Mouse (Mus musculus) CD8-positive naive resting alpha-beta T cell, adult 2 months (primary cell): ENCODE measurements at regions not wholly inside any gene's neighbourhood (a gene's known extent, or its start where the extent isn't known, plus 50 kb on each side); places are given as distances from the start of the nearest gene placed in this dataset.
"Not testable (repeated sequence)": the region's sequence is repeated elsewhere in the genome, so short reads cannot be mapped to it uniquely, and the experiment has no call there.

Experiments
- DNase-seq, 2 experiments: peaks; one replicate each; pipeline ENCODE4 v3.0.0; 2022; ENCODE audit warnings: low read depth in 2 of 2, low spot score in 2 of 2

DNA sequence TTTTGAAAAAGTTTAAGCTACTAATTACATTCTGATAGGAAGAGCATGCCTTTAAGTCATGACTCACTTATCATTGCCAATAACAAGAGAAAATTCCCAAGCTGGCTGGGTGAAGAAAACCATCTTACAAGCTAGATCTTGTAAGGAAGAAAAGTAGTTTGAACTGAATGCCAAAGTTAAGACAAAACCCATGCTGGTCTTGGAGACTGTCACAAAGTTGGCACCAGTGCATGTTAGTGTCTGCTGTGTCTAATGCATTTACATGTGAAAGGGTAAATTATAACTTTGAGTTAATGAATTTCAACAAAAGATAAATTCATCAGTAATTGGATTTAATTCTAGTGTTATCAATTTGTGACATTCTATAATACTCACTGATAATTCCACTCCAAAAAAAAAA, 533.6 kb upstream of the Fam241a start:
- no peak for DNase-seq

DNA sequence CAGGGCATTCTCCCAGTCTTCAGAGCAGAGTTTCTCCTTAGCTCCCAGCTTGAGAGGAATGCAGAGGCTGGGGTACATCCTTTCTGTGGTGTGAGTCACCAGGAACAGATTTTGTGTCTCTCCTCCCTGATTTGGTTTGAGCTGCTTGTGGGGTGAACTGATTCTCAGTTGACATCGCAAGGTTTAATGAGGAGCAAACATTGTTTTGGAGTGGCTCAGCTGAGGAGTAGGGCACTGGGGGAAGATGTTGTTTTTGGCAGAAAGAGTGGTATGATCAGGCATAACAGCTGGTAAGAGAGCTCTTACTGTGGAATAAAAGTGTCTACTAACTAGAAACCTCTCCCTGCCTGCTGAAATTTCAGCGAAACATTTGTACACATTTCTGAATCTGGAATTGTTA, 519.4 kb upstream of the Fam241a start:
- DNase-seq, result no peak

DNA sequence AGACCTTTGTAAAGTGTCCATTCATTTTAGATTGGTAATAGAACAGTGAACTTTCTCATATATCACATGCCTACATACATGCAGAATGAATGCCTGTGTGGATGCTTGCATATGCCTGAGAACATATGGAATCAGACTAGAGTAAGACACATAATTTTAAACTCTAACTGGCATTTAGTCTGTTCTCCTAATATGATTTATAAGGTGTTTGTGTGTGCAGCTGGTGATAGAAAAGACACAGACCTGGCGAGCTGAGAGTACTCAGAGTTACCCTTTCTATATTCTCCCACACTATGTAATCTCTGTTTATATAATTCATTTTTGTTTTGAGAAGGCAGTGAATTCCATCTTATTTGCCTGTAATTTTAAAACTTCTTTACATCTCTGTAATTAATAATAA, 517.4 kb upstream of the Fam241a start:
- no peak for DNase-seq

DNA sequence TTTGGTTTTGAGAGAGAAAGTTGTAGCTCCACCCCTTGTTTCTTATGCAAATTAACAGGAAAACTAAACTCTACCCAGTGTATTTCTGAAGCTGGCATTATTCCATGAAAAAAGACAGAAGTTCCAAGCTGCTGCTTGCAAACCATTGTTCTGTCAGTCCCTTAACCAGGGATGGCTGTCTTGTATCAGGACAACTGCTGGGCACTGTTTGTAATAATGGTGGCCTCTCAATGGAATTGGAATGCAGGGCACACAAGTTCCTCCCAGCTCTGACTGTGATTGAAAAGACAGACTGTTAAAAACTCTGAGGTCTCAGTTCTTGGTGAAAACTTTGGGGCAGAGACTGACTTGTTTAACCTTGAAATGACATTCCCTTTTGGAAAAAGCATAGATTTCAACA, 516.0 kb upstream of the Fam241a start:
- DNase-seq, result no peak

DNA sequence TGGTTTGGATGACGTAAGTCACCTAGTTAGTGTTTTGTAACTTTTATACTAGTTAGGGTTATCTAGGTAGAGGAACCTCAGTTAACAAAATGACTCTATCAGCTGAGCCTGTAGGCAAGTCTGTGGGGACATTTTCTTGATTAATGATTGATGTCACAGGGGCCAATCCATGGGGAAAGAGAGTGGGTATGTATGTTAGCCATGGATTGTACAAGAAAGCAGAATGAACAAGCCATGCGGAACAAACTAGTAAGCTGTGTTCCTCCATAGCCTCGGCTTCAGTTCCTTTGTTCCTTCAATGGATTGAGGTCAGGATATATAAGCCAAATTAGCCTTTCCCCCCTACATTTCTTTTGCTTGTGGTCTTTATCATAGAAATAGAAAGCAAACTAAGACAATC, 498.7 kb upstream of the Fam241a start:
- DNase-seq, result no peak

DNA sequence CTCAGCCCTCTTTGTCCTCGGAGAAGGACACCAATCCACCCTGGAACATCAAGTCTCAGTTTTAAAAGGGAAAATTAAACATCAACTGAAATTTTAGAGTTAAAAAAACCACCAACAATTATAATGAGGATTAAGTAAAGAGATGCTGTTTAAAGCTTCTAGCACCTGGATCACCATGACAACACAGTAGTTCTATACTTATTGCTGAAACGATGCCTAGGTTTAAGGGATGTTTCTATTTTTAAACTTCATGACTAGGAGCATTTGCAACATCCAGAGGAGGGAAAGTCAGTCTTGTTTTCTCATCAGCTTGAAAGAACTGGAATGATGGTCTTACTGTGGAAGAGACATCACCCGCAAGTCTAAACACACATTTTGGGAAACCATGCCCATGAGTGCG, 484.5 kb upstream of the Fam241a start:
- DNase-seq, result no peak

DNA sequence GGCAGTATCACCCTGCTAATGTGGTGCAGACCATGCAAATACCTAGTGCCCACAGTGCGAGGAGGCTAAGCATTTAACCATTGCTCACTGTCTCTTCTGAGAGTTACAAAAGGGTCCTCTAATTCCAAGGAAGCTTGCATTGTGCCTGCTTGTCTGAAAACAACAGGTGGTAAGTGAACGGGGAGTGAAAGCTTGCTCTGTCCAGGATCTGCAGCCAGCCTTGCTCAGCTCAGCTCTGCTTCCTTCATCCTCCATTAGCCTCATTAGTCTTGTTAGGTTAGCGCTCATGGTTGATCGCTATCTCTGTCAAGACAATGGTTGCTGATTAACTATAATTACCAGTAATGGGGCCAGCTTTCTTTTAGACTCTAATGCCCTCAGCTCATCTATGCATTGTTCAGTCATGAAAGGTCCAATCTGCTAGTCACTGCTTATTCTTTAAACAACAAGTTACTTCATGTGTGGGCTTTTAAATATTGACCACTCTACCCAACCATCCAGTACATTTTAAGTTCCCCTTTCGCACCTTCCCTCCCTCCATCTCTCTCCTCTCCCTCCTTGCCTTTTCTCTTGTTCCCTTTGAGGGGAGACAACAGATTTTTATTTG, 473.5 kb upstream of the Fam241a start:
- DNase-seq, result no peak

DNA sequence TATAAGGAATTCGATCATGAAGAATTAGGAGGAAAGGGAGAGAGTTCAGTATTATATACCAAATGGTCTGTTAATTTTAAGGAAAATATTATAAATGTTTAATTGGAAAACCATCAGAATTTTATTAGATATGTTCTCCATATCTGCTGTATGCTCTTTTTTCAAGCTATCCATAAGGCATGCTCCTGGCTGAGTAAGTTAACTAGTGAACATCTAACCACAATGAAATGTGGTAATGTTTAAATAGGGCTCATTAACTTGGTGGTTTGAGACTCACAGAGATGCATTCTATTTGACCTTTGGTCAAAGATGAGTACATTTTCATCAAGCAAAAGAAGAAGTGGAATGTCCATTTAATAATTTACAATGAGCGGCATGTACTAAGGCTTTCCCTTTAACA, 466.2 kb upstream of the Fam241a start:
- DNase-seq, result no peak

DNA sequence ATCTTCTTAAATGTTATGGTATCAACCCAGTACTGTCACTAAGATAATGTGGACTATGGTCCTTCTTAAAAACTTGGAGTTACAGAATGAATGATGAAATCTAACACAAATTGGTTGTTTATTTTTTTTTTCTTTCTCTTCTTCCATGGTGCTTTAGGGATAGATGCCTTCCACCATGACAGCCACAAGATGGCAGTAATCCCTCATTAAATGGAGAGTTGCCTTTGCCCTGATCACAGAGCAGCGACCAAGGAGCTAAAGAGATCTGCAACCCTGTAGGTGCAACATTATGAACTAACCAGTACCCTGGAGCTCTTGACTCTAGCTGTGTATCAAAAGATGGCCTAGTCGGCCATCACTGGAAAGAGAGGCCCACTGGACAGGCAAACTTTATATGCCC, 453.0 kb upstream of the Fam241a start:
- DNase-seq, result not testable (repeated sequence)

DNA sequence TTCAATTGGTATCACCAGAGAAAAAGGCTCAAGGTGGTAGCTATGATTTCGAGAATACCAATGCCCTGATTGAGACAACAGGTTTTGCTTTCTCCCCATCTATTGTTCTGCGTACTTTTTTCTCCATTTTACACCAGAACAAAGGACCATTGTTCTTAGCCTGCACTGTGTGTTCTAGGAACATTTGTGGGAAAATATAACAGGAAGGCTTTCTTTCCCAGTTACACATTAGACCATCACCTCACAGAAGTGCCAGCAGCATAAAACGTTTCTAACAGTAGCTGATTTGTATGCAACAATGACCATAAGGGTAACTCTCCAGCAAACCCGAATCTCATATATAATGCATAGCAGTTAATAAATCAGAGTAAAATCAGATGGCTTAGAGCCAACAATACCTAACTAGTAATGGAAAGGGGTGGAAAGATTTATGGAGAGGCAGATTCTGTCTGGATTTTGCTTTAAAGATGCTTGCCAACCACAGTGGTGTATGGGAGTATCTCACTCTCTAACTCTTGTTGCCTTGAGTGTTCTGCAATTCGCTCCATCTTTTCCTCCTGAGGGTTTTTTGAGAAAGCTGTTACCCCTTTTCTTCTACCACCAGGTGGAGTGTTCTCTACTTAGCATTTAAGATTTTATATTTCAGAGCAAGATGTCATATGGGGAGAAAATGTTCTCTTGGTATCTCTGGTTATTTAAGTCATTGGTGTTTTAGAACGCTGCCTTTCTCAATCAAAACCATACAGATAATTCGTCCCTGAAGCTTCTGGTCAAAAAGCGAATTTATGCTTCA, 451.9 kb upstream of the Fam241a start:
- DNase-seq, result no peak

DNA sequence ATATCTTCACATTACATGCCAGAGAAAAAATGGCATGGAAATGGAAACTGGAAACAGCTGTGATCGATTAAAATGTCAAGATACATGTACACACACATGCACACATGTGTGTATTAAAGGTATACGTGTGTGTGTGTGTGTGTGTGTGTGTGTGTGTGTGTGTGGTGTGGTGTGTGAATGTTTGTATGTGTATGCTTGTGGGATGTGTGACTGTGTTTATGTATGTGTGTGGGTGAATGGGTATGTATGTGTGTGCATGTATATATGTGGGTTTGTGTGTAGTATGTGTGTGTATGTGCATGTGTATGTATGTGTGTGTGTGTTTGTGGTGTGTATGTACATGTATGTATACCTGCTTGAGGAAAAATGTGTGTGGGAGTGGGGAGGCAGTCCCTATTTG, 441.4 kb upstream of the Fam241a start:
- no peak for DNase-seq

DNA sequence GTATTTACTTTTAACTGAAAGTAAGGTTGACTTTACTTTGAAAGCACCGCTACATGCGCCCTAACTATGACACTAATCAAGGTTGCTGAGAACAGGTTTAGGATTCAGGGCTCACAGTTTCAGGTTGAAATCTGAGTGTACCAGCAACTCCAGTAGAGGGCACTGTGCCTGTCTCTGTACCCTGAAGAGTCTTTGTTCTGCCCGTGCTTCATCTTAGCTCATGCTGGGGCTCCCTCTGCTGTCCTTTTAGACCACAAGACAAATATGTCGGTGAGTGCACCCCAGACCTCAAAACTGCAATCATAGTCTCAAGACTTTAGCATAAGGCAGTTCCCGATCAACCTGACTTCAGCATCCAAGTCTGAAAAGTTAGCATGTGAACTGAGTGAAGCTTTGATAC, 440.9 kb upstream of the Fam241a start:
- peak; percentile 29 to 42 for DNase-seq

DNA sequence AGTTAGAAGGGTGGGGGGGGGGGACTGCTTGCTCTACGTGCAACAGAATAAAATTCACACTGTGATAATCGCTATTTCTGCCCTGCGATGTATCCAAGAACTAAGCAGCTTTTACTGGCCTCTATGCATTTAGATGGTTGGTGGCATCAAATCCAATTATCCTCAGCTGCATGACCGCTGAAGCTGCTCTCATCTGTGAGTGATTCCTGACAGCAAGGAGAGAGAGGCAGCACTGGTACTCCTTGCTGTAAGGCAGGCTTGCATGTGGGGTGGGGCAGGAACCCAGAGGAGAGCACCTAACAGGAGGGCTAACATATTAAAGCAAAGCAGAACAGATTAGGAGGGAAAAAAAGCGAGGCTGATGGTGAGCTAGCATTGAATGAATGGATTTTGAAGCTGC, 431.6 kb upstream of the Fam241a start:
- DNase-seq, result no peak

DNA sequence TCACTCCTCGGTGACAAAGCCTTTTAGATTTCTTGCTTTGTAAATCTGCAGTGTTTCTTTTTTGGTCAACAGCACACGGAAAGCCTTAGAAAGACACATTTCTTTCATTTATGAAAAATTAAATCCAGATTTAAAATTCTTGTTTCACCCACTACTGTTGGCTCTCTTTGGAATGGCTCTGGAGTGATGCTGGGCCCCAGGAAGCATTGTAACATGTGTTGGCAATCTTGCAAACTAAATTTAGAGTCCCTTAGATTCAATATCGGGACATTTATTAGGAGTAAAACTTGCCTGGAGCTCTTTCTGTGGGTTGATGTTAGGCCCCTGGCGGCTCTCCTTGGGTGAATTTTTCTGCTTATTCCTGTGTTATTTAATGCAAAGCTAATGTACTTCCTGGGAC, 405.2 kb upstream of the Fam241a start:
- DNase-seq, result no peak

DNA sequence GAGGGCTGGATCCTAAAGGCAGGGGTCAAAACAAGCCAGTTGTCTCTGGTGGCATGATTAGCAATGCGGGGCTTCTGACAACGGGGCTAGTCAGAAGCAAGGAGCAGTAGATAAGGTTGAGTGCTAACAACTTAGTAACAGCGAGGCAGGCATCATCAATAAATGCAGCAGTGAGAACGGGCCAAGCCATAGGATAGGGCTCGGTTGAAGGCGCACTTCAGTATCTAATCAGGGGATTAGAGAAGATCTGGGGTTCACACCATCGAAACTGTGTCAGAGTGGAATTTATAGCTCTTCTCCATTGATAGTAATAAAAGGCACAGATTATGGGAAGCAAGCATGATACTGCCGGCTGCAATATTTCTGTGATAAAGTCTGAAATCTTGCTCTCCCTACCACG, 402.0 kb upstream of the Fam241a start:
- no peak for DNase-seq

DNA sequence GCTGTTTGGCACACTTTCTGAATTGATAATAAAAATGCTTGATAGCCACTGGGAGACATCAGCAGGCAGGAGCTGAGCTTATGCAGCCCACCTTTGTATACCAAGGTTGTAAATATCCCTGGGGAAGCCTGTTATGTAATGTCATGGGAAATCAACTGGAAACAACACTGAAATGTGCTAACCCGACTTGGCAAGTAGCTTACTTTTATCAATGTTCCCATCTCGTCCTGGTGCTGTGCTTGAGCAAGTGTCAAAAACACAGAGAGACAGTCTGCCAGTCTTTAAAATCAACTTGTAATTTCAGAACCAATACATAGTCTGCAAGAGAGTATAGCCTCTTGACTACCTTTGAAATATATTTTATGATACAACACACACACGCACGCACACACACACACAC, 391.7 kb upstream of the Fam241a start:
- no peak for DNase-seq

DNA sequence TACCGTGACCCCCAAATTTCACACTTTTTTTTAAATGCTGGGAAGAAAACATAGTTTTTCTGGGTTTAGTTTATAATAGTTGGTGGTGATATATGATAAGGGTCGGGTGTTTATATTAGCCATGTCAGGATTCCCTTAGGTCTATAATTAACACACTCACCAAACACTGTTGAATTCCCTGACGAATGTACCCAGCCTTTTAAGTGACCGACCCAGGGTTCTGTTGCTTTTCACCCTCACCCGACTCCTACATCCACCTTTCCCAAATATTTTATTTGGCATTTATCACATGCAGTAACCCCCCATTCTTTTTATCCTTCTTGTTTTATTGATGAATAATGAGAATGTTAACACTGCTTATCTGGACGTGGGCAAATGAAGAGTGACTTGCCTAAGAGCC, 389.1 kb upstream of the Fam241a start:
- DNase-seq, result no peak

DNA sequence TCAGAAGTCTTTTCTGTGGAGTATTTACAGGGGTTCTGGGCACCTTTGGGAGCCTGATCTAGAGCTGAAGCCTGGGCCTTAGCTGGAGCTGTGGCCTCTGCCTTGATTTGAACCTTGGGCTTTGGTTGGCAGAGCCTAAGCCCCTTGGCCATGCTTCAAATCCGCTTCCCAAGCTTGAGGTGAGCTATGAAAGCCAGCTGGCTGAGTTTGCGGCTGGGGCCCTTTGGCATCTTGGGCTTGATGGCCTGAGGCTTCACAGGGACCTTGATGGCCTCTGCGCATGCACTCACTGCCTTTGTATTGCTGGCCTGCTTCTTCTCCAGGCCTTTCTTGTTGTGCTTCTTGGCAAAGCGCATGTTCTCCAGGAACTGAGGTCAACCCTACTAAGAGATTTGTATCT, 384.5 kb upstream of the Fam241a start:
- DNase-seq, result no peak

DNA sequence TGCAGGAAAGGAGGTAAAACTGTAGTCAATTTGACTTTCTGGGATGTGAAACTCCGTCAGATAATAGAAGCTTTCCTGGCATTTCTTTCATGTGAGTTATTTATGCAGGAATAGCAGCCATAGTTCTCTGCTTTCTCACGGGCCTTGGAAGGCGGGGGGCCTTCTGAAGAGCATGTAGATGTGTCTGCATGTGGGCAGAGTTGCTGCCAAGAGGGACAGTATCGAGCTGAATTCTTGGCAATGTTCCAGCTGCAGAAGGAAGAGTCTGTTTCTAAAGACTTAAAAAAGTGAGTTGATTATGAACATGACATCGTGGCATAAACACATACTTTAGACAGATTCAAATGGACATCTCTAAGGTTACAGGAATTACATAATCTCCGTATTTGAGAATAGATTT, 374.5 kb upstream of the Fam241a start:
- no peak for DNase-seq

DNA sequence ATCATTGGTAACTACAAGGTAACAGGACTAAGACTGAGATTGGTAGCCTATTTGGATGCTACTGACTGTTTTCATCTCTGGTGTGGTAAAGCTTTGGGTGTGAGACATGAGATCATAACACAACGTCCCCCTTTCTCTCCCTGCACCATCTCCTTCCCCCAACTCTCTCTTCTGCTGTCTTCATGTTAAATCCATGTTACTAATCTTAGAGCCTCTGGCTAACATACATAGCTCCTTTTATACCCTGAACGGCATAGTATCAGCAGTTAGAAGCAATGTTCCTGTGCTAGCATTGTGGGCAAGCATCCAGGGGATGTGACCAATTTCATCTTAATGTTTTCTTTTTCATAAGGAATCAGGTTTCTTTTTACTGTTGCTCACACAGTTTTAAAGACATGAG, 365.1 kb upstream of the Fam241a start:
- DNase-seq, result no peak

DNA sequence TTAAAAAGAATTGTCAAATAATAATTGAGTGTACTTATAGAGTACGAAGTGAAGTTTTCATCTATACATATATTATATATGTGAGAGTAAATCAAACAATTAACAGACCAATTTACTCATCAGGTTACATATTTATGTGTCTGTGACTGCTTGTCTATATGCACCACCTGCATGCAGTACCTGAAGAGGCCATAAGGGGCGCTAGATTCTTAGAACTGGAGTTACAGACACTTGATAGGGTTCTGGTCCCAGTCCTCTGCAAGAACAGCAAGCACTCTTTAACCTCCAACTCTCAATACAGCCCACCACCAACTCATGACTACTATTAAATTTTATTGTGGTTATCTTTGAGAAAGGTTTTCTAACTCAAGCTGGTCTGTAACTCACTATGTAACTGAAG, 351.7 kb upstream of the Fam241a start:
- no peak for DNase-seq

DNA sequence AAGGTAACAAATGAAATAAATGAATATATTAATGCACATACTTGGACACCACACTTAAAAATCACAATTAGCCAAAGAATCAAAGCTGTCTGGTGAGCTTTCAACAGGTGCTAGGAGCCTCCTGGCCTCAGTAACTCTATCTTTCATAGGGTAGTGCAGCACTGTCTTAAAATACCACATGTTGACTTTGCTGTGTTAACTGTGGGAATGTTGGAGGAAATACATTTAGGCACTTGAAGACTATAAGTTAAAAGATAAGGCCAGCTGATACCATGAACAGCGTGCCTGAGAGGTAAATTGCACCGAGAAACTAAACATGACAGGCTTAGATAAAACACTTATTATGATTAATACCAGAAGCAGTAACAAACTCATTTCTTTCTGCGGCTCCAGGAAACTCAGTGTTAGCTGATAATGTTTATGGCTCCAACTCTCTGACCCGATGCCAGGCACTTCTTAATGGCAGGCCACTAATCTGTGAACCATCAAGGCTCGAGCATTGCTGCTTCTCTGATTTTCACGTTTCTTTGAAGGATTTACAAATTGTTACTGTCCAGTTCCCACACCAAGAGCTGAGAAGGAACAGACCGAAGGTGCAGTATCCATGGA, 343.8 kb upstream of the Fam241a start:
- no peak for DNase-seq

DNA sequence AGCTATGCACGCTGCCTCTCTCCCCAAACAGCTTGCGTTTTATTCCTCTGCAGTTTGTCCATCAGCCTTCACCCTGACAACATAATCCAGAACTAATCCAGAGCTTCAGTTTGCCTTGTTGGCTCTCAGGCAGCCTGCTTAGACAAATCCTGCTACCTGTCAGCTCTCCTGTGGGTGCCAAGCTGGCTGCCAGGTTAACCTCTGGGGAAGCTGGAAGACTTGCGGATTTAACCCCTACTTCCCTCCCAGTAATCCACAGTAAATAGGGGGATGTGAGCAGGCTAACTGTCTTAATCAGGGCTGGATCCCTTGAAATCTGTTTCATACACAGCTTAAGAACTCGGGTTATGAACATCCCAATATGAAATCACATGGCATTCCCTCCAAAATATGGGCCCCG, 334.3 kb upstream of the Fam241a start:
- DNase-seq, result no peak
